Mouse (Mus musculus) liver, embryonic 14.5 days (tissue): ENCODE measurements around the gene Pcyox1.

Experiments used
- CTCF ChIP-seq: IDR thresholded peaks from 2 replicates; pipeline ENCODE4 v1.5.1; 2016; ENCODE audit warnings: antibody characterized with exemption, low read depth, control low read depth
- EP300 ChIP-seq: IDR thresholded peaks from 2 replicates; pipeline ENCODE4 v1.6.1; 2016; ENCODE audit warnings: antibody characterized with exemption, low read depth

GRCm38 (mm10) chr6:86366125-86366852 is 30.7 kb downstream of the Pcyox1 start:
- no peak for TF ChIP-seq CTCF
- TF ChIP-seq EP300: no peak
